Mouse (Mus musculus): Measurements from ENCODE around the gene Rab42.

- TF ChIP-seq CTCF (conservative IDR thresholded peaks at IDR 0.05; ENCODE audit: low read length) = no peak
- TF ChIP-seq POU5F1 (IDR thresholded peaks at IDR 0.05; ENCODE audit: borderline replicate concordance, low read length) = no peak
- TF ChIP-seq NANOG (IDR thresholded peaks at IDR 0.05; ENCODE audit: borderline replicate concordance, low read length) = no peak
Measured at GRCm38 (mm10) chr4:132254986-132255385, 48.2 kb downstream of the Rab42 start.
